Mouse (Mus musculus) embryonic facial prominence, embryonic 13.5 days (tissue): Measurements from ENCODE around the gene Igfbp4. TPM values are rescaled to one million over a fixed set of nuclear protein-coding genes. Genes with fewer than 3 reads are reported as not detected.

Experiments
- ATAC-seq: fragments of 200-750 bp; cut with Nextera tagmentation; 2 replicates; pipeline ENCODE4 v1.8.0; 2017; ENCODE audit warnings: low read depth; ENCODE audit not compliant: insufficient number of reproducible peaks, insufficient read depth, low FRiP score, low TSS enrichment
- H3K27ac ChIP-seq: fragments of 300-500 bp; sonication (generic); 2 replicates; pipeline ENCODE4 v1.5.1; 2015; ENCODE audit warnings: moderate library complexity, mild to moderate bottlenecking, inconsistent platforms
- H3K27me3 ChIP-seq: fragments of 300-500 bp; sonication (generic); 2 replicates; pipeline ENCODE4 v1.6.1; 2015; ENCODE audit warnings: mild to moderate bottlenecking, inconsistent platforms
- H3K36me3 ChIP-seq: fragments of 300-500 bp; sonication (generic); 2 replicates; pipeline ENCODE4 v1.6.1; 2015; ENCODE audit warnings: mild to moderate bottlenecking, inconsistent platforms
- H3K4me1 ChIP-seq: fragments of 300-500 bp; sonication (generic); 2 replicates; pipeline ENCODE4 v1.6.1; 2015; ENCODE audit warnings: inconsistent platforms
- H3K4me2 ChIP-seq: fragments of 300-500 bp; sonication (generic); 2 replicates; pipeline ENCODE4 v1.6.1; 2015; ENCODE audit warnings: moderate library complexity, mild to moderate bottlenecking, inconsistent platforms
- H3K4me3 ChIP-seq: fragments of 300-500 bp; sonication (generic); 2 replicates; pipeline ENCODE4 v1.5.1; 2015; ENCODE audit warnings: mild to moderate bottlenecking, inconsistent platforms
- H3K9ac ChIP-seq: fragments of 300-500 bp; sonication (generic); 2 replicates; pipeline ENCODE4 v1.6.1; 2015; ENCODE audit warnings: mild to moderate bottlenecking, inconsistent platforms
- H3K9me3 ChIP-seq: fragments of 300-500 bp; sonication (generic); 2 replicates; pipeline ENCODE4 v1.6.1; 2016; ENCODE audit warnings: inconsistent platforms
- WGBS: fragments of 180-500 bp; shearing (Covaris S2); methylation state at CpG from one replicate; pipeline ENCODE4 v1.1.7; 2015; ENCODE audit warnings: mixed read lengths; 5-methylcytosine and 5-hydroxymethylcytosine counted together
- polyA plus RNA-seq: library from polyadenylated mRNA; unstranded; fragments of >200 nt; fragmentation: Nextera tagmentation; extraction: Ambion mirVana; gene quantifications from 2 replicates; pipeline ENCODE4 v1.2.1, GENCODE M21; 2015

The Igfbp4 gene
- 1,128 and 1,158 TPM in 2 replicates for polyA plus RNA-seq

GRCm38 (mm10) chr11:99041051-99041729 is at the start of gene Igfbp4:
Gene Igfbp4 (plus strand): TSS chr11:99041244.
- under 1% methylated on average over 59 of the region's 63 CpGs for WGBS

GRCm38 (mm10) chr11:98995987-98996386 is 45.1 kb upstream of the Igfbp4 start:
- no peak for ATAC-seq
- 93% methylated on average over 7 of the region's 7 CpGs for WGBS

More at GRCm38 (mm10) chr11:99041051-99041729, at the start of gene Igfbp4:
- peak within 1 kb of the TSS; percentile 99 for H3K9ac ChIP-seq
- H3K4me3 ChIP-seq: peak within 1 kb of the TSS; percentile 88
- H3K27me3 ChIP-seq: no peaks in the 10 kb centered on the region
- ATAC-seq: peak; percentile 83
- no peaks in the 10 kb centered on the region for H3K9me3 ChIP-seq
- peak within 1 kb of the TSS; percentile 99 for H3K27ac ChIP-seq
- peaks cover 14% of the 10 kb centered on the region for H3K36me3 ChIP-seq
- H3K4me1 ChIP-seq: peaks cover 41% of the 10 kb centered on the region
- H3K4me2 ChIP-seq: peak within 1 kb of the TSS; percentile 91

GRCm38 (mm10) chr11:98997659-98998058 is 43.4 kb upstream of the Igfbp4 start:
- H3K9ac ChIP-seq: no peak overlapping the region
- ATAC-seq: no peak
- H3K9me3 ChIP-seq: no peaks in the 10 kb centered on the region
- no peaks in the 10 kb centered on the region for H3K4me1 ChIP-seq
- no peak overlapping the region for H3K27ac ChIP-seq
- H3K36me3 ChIP-seq: peaks cover 97% of the 10 kb centered on the region
- H3K27me3 ChIP-seq: no peaks in the 10 kb centered on the region
- 94% methylated on average over 4 of the region's 4 CpGs for WGBS
- no peak overlapping the region for H3K4me2 ChIP-seq
- no peak overlapping the region for H3K4me3 ChIP-seq

More at GRCm38 (mm10) chr11:98995987-98996386, 45.1 kb upstream of the Igfbp4 start:
- Histone ChIP-seq H3K4me2 (no peak overlapping the region), H3K9ac (no peak overlapping the region), H3K36me3 (peaks cover 96% of the 10 kb centered on the region), H3K4me1 (no peaks in the 10 kb centered on the region), H3K4me3 (no peak overlapping the region), H3K9me3 (no peaks in the 10 kb centered on the region), H3K27ac (no peak overlapping the region), H3K27me3 (no peaks in the 10 kb centered on the region)

GRCm38 (mm10) chr11:98998776-98999175 is 42.3 kb upstream of the Igfbp4 start:
- no peaks in the 10 kb centered on the region for H3K9me3 ChIP-seq
- no peaks in the 10 kb centered on the region for H3K4me1 ChIP-seq
- ATAC-seq: no peak
- no peak overlapping the region for H3K4me3 ChIP-seq
- no peak overlapping the region for H3K27ac ChIP-seq
- no peaks in the 10 kb centered on the region for H3K27me3 ChIP-seq
- no peak overlapping the region for H3K4me2 ChIP-seq
- H3K9ac ChIP-seq: no peak overlapping the region
- H3K36me3 ChIP-seq: peaks cover 96% of the 10 kb centered on the region

DNA sequence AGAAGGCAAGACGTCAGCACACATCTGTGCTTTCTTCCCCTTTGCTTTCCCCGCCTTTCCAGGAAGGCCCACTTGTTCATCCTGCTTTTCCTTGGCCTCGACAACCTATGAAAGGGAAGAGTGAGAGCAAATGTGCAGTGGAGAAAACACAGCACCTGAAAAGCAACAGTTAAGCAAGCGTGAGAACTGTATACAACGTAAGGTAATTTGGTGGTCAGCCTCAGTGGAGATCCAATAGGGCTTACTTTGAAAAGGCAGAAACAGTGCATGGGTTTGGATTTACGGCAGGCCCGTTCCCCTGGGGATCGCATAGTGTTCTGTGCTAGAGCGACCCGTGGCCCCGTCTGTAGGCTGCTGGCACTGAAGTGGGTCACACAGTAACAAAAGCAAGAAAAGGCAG is 41.8 kb upstream of the Igfbp4 start:
- no peak overlapping the region for H3K4me3 ChIP-seq

GRCm38 (mm10) chr11:99006788-99007187 is 34.3 kb upstream of the Igfbp4 start:
- Histone ChIP-seq H3K4me1 (no peaks in the 10 kb centered on the region), H3K4me3 (no peak overlapping the region), H3K27me3 (no peaks in the 10 kb centered on the region), H3K27ac (no peak overlapping the region), H3K36me3 (peaks cover 88% of the 10 kb centered on the region), H3K9me3 (no peaks in the 10 kb centered on the region), H3K9ac (no peak overlapping the region), H3K4me2 (no peak overlapping the region)
- WGBS: 93% methylated on average over 9 of the region's 9 CpGs
- no peak for ATAC-seq

More for the DNA sequence above, 41.8 kb upstream of the Igfbp4 start:
- H3K27ac ChIP-seq: no peak overlapping the region
- H3K4me1 ChIP-seq: no peaks in the 10 kb centered on the region
- no peak for ATAC-seq
- WGBS: 86% methylated on average over 11 of the region's 11 CpGs
- H3K4me2 ChIP-seq: no peak overlapping the region
- no peaks in the 10 kb centered on the region for H3K9me3 ChIP-seq
- H3K9ac ChIP-seq: no peak overlapping the region
- H3K27me3 ChIP-seq: no peaks in the 10 kb centered on the region
- H3K36me3 ChIP-seq: peaks cover 96% of the 10 kb centered on the region

GRCm38 (mm10) chr11:99010124-99010523 is 30.9 kb upstream of the Igfbp4 start:
- ATAC-seq: no peak
- peaks cover 90% of the 10 kb centered on the region for H3K36me3 ChIP-seq
- 86% methylated on average over 4 of the region's 4 CpGs for WGBS

GRCm38 (mm10) chr11:99010706-99011105 is 30.3 kb upstream of the Igfbp4 start:
- H3K27ac ChIP-seq: no peak overlapping the region
- no peaks in the 10 kb centered on the region for H3K27me3 ChIP-seq
- H3K4me2 ChIP-seq: no peak overlapping the region
- no peak overlapping the region for H3K9ac ChIP-seq
- H3K4me3 ChIP-seq: no peak overlapping the region
- H3K9me3 ChIP-seq: no peaks in the 10 kb centered on the region
- 93% methylated on average over 5 of the region's 5 CpGs for WGBS
- H3K36me3 ChIP-seq: peaks cover 90% of the 10 kb centered on the region
- H3K4me1 ChIP-seq: no peaks in the 10 kb centered on the region
- no peak for ATAC-seq

More at GRCm38 (mm10) chr11:99010124-99010523, 30.9 kb upstream of the Igfbp4 start:
- Histone ChIP-seq H3K27me3 (no peaks in the 10 kb centered on the region), H3K9ac (no peak overlapping the region), H3K9me3 (no peaks in the 10 kb centered on the region), H3K27ac (no peak overlapping the region), H3K4me1 (no peaks in the 10 kb centered on the region), H3K4me2 (no peak overlapping the region), H3K4me3 (no peak overlapping the region)

DNA sequence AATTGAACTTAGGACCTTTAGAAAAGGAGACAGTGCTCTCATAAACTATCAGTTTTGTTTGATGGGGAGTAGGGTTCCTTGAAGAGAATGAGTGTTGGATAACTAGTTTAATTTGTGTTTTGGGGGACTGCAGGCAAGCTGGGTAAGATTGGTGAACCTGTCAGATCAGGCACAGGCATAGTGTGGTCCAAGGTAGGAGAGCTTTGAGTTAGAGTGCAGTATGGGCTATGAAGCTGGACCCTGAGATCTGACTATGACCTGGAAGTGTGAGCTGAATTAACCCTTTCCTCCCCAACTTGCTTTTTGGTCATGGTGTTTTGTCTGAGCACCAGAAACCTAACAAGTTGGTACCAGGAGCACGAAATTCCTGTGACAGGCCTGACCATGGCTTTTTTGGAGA is 27.2 kb upstream of the Igfbp4 start:
- Histone ChIP-seq H3K4me2 (no peak overlapping the region), H3K27me3 (no peaks in the 10 kb centered on the region), H3K4me3 (no peak overlapping the region), H3K36me3 (peaks cover 89% of the 10 kb centered on the region), H3K27ac (no peak overlapping the region), H3K9me3 (no peaks in the 10 kb centered on the region), H3K9ac (no peak overlapping the region), H3K4me1 (no peaks in the 10 kb centered on the region)
- WGBS: 98% methylated on average over 1 of the region's 1 CpGs
- no peak for ATAC-seq

- Histone ChIP-seq H3K4me3 (no peak overlapping the region), H3K4me1 (peaks cover 19% of the 10 kb centered on the region), H3K9me3 (no peaks in the 10 kb centered on the region), H3K27ac (no peak overlapping the region), H3K27me3 (no peaks in the 10 kb centered on the region), H3K9ac (no peak overlapping the region), H3K4me2 (no peak overlapping the region), H3K36me3 (peaks cover 61% of the 10 kb centered on the region)
- 93% methylated on average over 6 of the region's 6 CpGs for WGBS
- no peak for ATAC-seq
Observed at GRCm38 (mm10) chr11:99019844-99020243, 21.2 kb upstream of the Igfbp4 start.

DNA sequence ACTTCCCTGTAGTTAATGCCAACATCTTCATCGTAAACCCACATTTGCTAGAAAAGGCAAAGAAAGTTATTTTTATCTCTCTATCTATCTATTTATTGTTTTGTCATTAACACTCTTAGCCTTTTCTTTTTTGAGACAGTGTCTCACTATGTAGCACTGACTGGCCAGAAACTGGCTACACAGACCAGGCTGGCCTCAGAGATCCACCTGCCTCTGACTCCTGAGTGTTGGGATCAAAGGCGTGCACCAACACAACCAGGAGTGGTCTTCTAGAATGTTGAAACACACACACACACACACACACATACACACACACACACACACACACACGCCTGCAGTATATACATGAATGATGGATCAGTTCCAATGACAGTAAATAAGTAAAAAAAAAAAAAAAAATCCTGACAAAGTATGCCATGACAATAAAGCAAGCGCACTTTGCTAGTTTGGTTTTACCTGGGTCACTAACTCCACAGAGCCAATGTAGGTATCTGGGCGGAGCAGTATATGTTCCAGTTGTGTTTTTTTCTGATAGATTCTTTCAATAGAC is 18.6 kb upstream of the Igfbp4 start:
- H3K4me2 ChIP-seq: peak overlapping the region; percentile 70
- WGBS: 81% methylated on average over 5 of the region's 5 CpGs
- no peak for ATAC-seq
- no peaks in the 10 kb centered on the region for H3K9me3 ChIP-seq
- peaks cover 20% of the 10 kb centered on the region for H3K4me1 ChIP-seq
- H3K36me3 ChIP-seq: peaks cover 41% of the 10 kb centered on the region
- H3K4me3 ChIP-seq: peak overlapping the region; percentile 70
- no peak overlapping the region for H3K9ac ChIP-seq
- H3K27ac ChIP-seq: no peak overlapping the region
- no peaks in the 10 kb centered on the region for H3K27me3 ChIP-seq

GRCm38 (mm10) chr11:99023094-99023493 is 17.9 kb upstream of the Igfbp4 start:
- Histone ChIP-seq H3K4me1 (peaks cover 20% of the 10 kb centered on the region), H3K36me3 (peaks cover 34% of the 10 kb centered on the region), H3K4me3 (peak overlapping the region; percentile 70), H3K9me3 (no peaks in the 10 kb centered on the region), H3K9ac (peak overlapping the region; percentile 83), H3K27me3 (no peaks in the 10 kb centered on the region), H3K4me2 (peak overlapping the region; percentile 70), H3K27ac (no peak overlapping the region)
- WGBS: 7% methylated on average over 4 of the region's 4 CpGs
- ATAC-seq: no peak
